Mouse (Mus musculus): Measurements from ENCODE around the gene Os9. TPM values are rescaled to one million over a fixed set of nuclear protein-coding genes. Genes with fewer than 3 reads are reported as not detected.

The Os9 gene
- polyA plus RNA-seq, 1 experiment from 2014 or later: 29.5 TPM

- H3K4me3 ChIP-seq (ENCODE audit: low read depth, low read length): no peak overlapping the region
- peaks cover 60% of the 10 kb centered on the region for H3K27me3 ChIP-seq (ENCODE audit: control insufficient read depth, insufficient read depth, low read length)
- H3K9ac ChIP-seq (ENCODE audit: low read length): no peak overlapping the region
- H3K4me1 ChIP-seq (ENCODE audit: control insufficient read depth, insufficient read depth, low read length): peaks cover 7% of the 10 kb centered on the region
- no peaks in the 10 kb centered on the region for H3K9me3 ChIP-seq (ENCODE audit: control insufficient read depth, low read length)
- no peak overlapping the region for H3K4me2 ChIP-seq (ENCODE audit: low read depth, severe bottlenecking)
- H3K36me3 ChIP-seq (ENCODE audit: control insufficient read depth, insufficient read depth, low read length): no peaks in the 10 kb centered on the region
- WGBS: 75% methylated on average over 6 of the region's 6 CpGs
- DNase-seq (ENCODE audit: low spot score) (no peak), ATAC-seq (ENCODE audit: insufficient number of reproducible peaks, low FRiP score, low TSS enrichment, low read depth) (no peak)
- no peak overlapping the region for H3K27ac ChIP-seq (replicated peaks; ENCODE audit: low read depth, low read length)
Measured at GRCm38 (mm10) chr10:127085633-127086032, 35.3 kb downstream of the Os9 start.

GRCm38 (mm10) chr10:127085052-127085451 lies 35.9 kb downstream of the Os9 start:
- Histone ChIP-seq H3K9me3 (ENCODE audit: control insufficient read depth, low read length) (0 out of 2 replicates have a peak, but pooled peaks cover under 1% of the 10 kb centered on the region), H3K9ac (ENCODE audit: low read length) (no peak overlapping the region), H3K27ac (replicated peaks; ENCODE audit: low read depth, low read length) (no peak overlapping the region), H3K4me3 (ENCODE audit: low read depth, low read length) (no peak overlapping the region), H3K36me3 (ENCODE audit: control insufficient read depth, insufficient read depth, low read length) (no peaks in the 10 kb centered on the region), H3K4me1 (ENCODE audit: control insufficient read depth, insufficient read depth, low read length) (peaks cover 10% of the 10 kb centered on the region), H3K4me2 (ENCODE audit: low read depth, severe bottlenecking) (no peak overlapping the region), H3K27me3 (ENCODE audit: control insufficient read depth, insufficient read depth, low read length) (peaks cover 60% of the 10 kb centered on the region)
- no peak for DNase-seq (ENCODE audit: low spot score)
- 82% methylated on average over 9 of the region's 9 CpGs for WGBS
- ATAC-seq (ENCODE audit: insufficient number of reproducible peaks, low FRiP score, low TSS enrichment, low read depth): no peak

- Histone ChIP-seq H3K4me3 (ENCODE audit: low read depth, low read length) (no peak overlapping the region), H3K4me2 (ENCODE audit: low read depth, severe bottlenecking) (no peak overlapping the region), H3K27me3 (ENCODE audit: control insufficient read depth, insufficient read depth, low read length) (peaks cover 61% of the 10 kb centered on the region), H3K4me1 (ENCODE audit: control insufficient read depth, insufficient read depth, low read length) (peaks cover 21% of the 10 kb centered on the region), H3K9me3 (ENCODE audit: control insufficient read depth, low read length) (0 out of 2 replicates have a peak, but pooled peaks cover 3% of the 10 kb centered on the region), H3K36me3 (ENCODE audit: control insufficient read depth, insufficient read depth, low read length) (no peaks in the 10 kb centered on the region), H3K9ac (ENCODE audit: low read length) (no peak overlapping the region), H3K27ac (replicated peaks; ENCODE audit: low read depth, low read length) (no peak overlapping the region)
- ATAC-seq (ENCODE audit: insufficient number of reproducible peaks, low FRiP score, low TSS enrichment, low read depth) (no peak), DNase-seq (ENCODE audit: low spot score) (no peak)
- WGBS: 49% methylated on average over 5 of the region's 5 CpGs
Measured at GRCm38 (mm10) chr10:127083915-127084306, 37.0 kb downstream of the Os9 start.

GRCm38 (mm10) chr10:127083292-127083914 lies 37.5 kb downstream of the Os9 start:
- no peak overlapping the region for H3K9ac ChIP-seq (ENCODE audit: low read length)
- no peak overlapping the region for H3K4me3 ChIP-seq (ENCODE audit: low read depth, low read length)
- no peak overlapping the region for H3K4me2 ChIP-seq (ENCODE audit: low read depth, severe bottlenecking)
- ATAC-seq (ENCODE audit: insufficient number of reproducible peaks, low FRiP score, low TSS enrichment, low read depth) (no peak), DNase-seq (ENCODE audit: low spot score) (no peak)
- no peaks in the 10 kb centered on the region for H3K36me3 ChIP-seq (ENCODE audit: control insufficient read depth, insufficient read depth, low read length)
- H3K27me3 ChIP-seq (ENCODE audit: control insufficient read depth, insufficient read depth, low read length): peaks cover 64% of the 10 kb centered on the region
- 0 out of 2 replicates have a peak, but pooled peaks cover 3% of the 10 kb centered on the region for H3K9me3 ChIP-seq (ENCODE audit: control insufficient read depth, low read length)
- 25% methylated on average over 8 of the region's 8 CpGs for WGBS
- no peak overlapping the region for H3K27ac ChIP-seq (replicated peaks; ENCODE audit: low read depth, low read length)
- peaks cover 21% of the 10 kb centered on the region for H3K4me1 ChIP-seq (ENCODE audit: control insufficient read depth, insufficient read depth, low read length)

GRCm38 (mm10) chr10:127081996-127082620 lies 38.8 kb downstream of the Os9 start:
- WGBS: 28% methylated on average over 8 of the region's 8 CpGs
- no peak overlapping the region for H3K4me2 ChIP-seq (ENCODE audit: low read depth, severe bottlenecking)

GRCm38 (mm10) chr10:127080901-127081780 lies 39.8 kb downstream of the Os9 start:
- 1% methylated on average over 48 of the region's 48 CpGs for WGBS
- 0 out of 2 replicates have a peak, but pooled peaks cover 3% of the 10 kb centered on the region for H3K9me3 ChIP-seq (ENCODE audit: control insufficient read depth, low read length)
- ATAC-seq (ENCODE audit: insufficient number of reproducible peaks, low FRiP score, low TSS enrichment, low read depth): no peak
- no peak for DNase-seq (ENCODE audit: low spot score)
- peaks cover 26% of the 10 kb centered on the region for H3K4me1 ChIP-seq (ENCODE audit: control insufficient read depth, insufficient read depth, low read length)
- H3K27ac ChIP-seq (replicated peaks; ENCODE audit: low read depth, low read length): no peak overlapping the region
- H3K4me3 ChIP-seq (ENCODE audit: low read depth, low read length): no peak overlapping the region; the same call in 1 of the 2 replicates
- peak overlapping the region; percentile 27; the same call in 1 of the 2 replicates for H3K4me2 ChIP-seq (ENCODE audit: low read depth, severe bottlenecking)
- no peak overlapping the region for H3K9ac ChIP-seq (ENCODE audit: low read length)
- no peaks in the 10 kb centered on the region for H3K36me3 ChIP-seq (ENCODE audit: control insufficient read depth, insufficient read depth, low read length)
- peaks cover 78% of the 10 kb centered on the region for H3K27me3 ChIP-seq (ENCODE audit: control insufficient read depth, insufficient read depth, low read length)

More at GRCm38 (mm10) chr10:127081996-127082620, 38.8 kb downstream of the Os9 start:
- Histone ChIP-seq H3K4me3 (ENCODE audit: low read depth, low read length) (no peak overlapping the region), H3K9me3 (ENCODE audit: control insufficient read depth, low read length) (0 out of 2 replicates have a peak, but pooled peaks cover 3% of the 10 kb centered on the region), H3K36me3 (ENCODE audit: control insufficient read depth, insufficient read depth, low read length) (no peaks in the 10 kb centered on the region), H3K4me1 (ENCODE audit: control insufficient read depth, insufficient read depth, low read length) (peaks cover 26% of the 10 kb centered on the region), H3K27ac (replicated peaks; ENCODE audit: low read depth, low read length) (no peak overlapping the region), H3K27me3 (ENCODE audit: control insufficient read depth, insufficient read depth, low read length) (peaks cover 72% of the 10 kb centered on the region), H3K9ac (ENCODE audit: low read length) (no peak overlapping the region; the same call in 1 of the 2 replicates)
- peak; percentile 55 for DNase-seq (ENCODE audit: low spot score)
- no peak for ATAC-seq (ENCODE audit: insufficient number of reproducible peaks, low FRiP score, low TSS enrichment, low read depth)

GRCm38 (mm10) chr10:127079665-127080391 lies 41.1 kb downstream of the Os9 start:
- peak; percentile 48 for DNase-seq (ENCODE audit: low spot score)
- H3K9me3 ChIP-seq (ENCODE audit: control insufficient read depth, low read length): 0 out of 2 replicates have a peak, but pooled peaks cover 3% of the 10 kb centered on the region
- ATAC-seq (ENCODE audit: insufficient number of reproducible peaks, low FRiP score, low TSS enrichment, low read depth): no peak
- H3K27me3 ChIP-seq (ENCODE audit: control insufficient read depth, insufficient read depth, low read length): peaks cover 79% of the 10 kb centered on the region
- peak overlapping the region; percentile 43 for H3K9ac ChIP-seq (ENCODE audit: low read length)
- H3K27ac ChIP-seq (replicated peaks; ENCODE audit: low read depth, low read length): no peak overlapping the region
- H3K4me1 ChIP-seq (ENCODE audit: control insufficient read depth, insufficient read depth, low read length): peaks cover 26% of the 10 kb centered on the region
- no peaks in the 10 kb centered on the region for H3K36me3 ChIP-seq (ENCODE audit: control insufficient read depth, insufficient read depth, low read length)
- H3K4me2 ChIP-seq (ENCODE audit: low read depth, severe bottlenecking): peak overlapping the region; percentile 92
- 1% methylated on average over 62 of the region's 70 CpGs for WGBS
- peak overlapping the region; percentile 43 for H3K4me3 ChIP-seq (ENCODE audit: low read depth, low read length)

Data from limb, embryonic 11.5 days (tissue).